Mouse (Mus musculus): ENCODE data around the gene H2-K1. TPM values are rescaled to one million over a fixed set of nuclear protein-coding genes. Genes with fewer than 3 reads are reported as not detected.
"Not testable (repeated sequence)": the region's sequence is repeated elsewhere in the genome, so short reads cannot be mapped to it uniquely, and the experiment has no call there.

Gene H2-K1
- total RNA-seq, 2 experiments from 2014 or later: 12.3 to 15.9 TPM

DNA sequence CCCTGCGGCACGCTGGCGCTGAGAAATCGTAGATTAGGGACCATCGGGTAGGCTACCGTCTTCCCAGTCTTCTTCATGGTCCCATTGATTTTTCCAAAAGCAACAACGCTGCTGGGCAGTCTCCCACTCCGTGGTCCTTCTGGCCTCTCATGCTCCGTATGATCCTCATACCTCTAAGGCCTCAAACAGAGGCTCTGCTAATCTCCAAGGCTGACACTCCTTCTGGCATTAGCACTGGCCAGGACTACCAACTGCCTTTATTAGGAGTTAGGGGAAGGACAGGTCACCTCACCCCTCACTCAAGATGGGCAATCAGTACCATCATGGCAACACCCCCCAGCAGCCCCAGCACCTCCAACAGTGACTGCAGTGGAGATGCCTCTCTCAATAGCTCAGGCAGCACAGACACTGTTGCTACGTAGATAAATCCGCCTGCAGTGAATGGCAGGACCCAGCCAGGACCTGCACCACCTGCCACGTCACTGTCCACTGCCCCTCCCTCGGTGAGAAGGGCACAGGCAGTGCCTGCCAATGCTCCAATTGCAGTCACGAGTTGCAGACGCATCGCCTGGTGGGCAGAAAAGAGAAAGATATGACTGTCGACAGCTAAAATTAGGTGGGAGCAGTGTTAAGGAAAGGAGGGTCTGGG lies 28.5 kb upstream of the H2-K1 start:
- intact Hi-C loops (cut with DNase I): no loop called here

DNA sequence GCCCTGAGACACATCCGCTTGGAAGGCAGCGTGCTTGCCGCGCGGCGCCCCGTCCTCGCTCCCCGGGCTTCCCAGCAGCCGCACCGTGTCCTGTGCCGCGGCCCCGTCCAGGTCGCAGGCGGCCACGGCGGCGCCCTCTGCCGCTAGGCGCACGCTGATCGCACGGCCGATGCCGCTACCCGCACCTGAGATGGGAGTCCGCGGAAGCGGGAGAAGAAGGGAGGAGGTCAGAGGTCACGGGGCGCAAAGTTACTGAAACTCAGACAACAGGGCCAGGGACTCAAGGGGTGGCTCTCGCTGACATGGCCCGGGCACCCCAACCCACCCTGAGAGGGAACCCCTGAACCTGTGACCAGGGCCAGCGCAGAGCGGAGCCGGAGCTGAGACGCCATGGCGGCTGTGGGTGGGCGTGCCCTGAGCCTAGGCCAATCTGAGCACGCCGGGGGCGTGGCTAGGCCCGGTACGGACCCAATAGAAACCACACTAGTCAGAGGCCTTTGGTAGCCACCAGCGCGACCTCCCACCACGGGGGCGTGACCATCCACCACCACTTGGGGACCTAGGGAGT lies 27.6 kb upstream of the H2-K1 start, which contains the start of gene H2-Ke6:
TSS of gene H2-Ke6 (minus strand) at position 405 of the 568 bp plus-strand sequence.
- peak; percentile 92 to 94 for DNase-seq (ENCODE audit: low spot score in 2 of 2)
- intact Hi-C loops (cut with DNase I): no loop called here

More for the DNA sequence above, 28.5 kb upstream of the H2-K1 start:
- DNase-seq (ENCODE audit: low spot score in 2 of 2): no peak

DNA sequence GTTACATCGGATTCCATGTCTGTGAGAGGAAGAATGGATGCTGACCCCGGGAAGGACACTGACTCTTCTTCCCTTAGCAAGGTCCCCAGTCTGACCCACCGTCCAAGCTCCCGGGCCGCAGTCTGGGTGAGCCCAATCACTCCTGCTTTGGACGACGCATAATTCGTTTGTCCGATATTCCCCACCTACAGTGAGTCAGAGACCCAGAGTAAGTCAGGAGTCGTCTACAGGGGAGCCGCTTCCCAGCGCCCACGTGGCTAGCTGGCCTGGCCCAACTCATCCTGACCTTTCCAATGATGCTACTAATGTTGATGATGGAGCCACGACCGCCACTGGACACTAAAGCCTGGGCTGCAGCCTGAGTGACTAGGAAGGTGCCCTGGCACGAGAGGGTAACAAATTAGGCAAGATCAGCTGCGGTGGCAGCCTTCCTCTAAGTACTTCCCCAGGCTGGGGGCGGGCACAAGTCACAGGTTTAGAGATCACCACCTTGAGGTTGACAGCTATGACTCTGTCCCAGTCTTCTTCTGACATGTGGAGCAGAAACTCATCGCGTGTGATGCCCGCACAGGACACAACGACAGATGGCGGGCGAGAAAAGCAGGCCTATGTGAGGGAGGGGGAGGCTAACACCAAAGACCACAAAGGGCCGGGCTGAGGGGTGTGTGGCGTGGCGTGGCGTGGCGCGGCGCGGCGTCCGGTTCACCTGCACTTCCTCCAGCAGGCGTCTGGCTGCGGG lies 26.9 kb upstream of the H2-K1 start:
- intact Hi-C loops (cut with DNase I): no loop called here
- no peak for DNase-seq (ENCODE audit: low spot score in 2 of 2)

DNA sequence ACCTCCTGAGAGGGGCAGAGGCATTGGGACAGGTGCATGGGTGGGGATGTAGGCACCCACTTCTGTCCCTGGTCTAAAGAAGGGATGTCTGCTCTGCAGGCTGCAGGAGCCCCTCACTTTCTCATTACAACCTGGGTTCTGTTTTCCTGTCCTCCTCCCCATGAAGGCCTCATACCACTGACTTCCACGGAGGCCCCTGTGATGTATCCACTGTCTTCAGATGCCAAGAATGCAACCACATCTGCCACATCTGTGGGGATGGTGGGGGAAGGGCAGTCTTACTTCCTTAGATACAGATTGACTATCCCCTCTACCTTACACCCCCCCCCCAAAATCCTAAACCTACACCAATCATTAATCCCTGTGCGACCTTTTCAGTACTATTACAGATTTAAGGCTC lies 26.1 kb upstream of the H2-K1 start:
- intact Hi-C loops (cut with DNase I): no loop called here
- no peak for DNase-seq (ENCODE audit: low spot score in 2 of 2)

DNA sequence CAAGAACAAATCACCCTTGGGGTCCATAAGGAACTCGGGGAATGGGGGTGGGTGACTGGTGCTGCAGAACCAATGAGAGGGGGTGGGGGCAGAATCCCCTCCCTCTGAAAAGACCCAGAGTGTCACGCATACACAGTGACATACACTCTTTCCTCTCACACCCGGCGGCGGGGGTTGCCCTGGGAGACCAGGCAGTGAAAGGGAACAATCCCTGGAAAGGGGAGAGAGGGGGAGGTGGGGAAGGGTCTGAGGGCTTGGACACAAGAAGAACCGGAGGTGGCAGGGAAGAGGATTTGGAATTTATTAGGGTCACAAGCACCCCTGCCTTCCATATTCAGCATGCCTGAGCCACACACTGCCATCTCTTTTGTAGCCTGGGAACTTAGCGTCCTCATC lies 25.6 kb upstream of the H2-K1 start:
- intact Hi-C loops (cut with DNase I): no loop called here

DNA sequence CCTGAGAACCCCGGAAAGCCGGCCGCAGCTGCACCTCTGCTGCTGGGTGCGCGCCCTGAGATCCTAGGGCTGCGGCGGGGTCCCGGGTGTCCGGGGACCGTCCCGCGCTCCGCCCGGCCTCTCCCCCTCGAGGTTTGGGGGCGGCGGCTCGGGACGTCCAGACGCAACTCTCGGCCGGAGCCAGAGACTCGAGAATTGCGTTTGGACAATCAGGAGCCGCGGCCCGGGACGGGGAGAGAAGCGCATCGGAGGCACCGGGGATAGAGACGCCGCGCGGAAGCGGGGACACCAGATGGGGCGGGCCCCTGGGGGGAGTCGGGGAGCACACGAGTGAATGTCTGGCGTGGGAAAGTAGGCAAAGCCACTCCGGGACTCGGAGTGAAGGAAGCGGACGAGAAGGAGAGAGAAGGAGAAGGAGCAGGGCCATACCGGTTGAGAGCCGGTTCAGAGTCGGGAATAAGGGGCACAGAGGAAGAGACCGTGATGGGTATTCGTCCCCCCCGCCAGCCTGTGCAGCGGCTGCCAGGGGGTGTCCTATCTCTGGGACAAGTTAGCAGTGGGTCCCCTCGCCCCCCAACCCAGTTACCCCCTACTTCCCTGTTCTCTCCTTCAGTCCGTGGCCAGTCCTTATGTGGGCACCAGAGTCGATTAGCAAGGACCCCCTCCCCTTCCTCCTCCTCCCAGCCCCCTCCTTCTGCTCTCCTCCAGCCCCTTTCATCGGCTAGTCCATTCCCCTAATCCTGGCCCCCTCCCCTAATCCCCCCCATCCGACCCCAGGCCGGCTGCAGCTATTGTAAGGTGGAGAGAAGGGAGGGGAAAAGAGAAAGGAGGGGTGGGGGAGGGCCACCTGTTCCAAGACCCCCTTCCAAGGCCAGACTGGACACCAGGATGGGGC lies 25.0 kb upstream of the H2-K1 start:
- no peak for DNase-seq (ENCODE audit: low spot score in 2 of 2)
- intact Hi-C loops (cut with DNase I): no loop called here

More for the DNA sequence above, 25.6 kb upstream of the H2-K1 start:
- DNase-seq (ENCODE audit: low spot score in 2 of 2): no peak

DNA sequence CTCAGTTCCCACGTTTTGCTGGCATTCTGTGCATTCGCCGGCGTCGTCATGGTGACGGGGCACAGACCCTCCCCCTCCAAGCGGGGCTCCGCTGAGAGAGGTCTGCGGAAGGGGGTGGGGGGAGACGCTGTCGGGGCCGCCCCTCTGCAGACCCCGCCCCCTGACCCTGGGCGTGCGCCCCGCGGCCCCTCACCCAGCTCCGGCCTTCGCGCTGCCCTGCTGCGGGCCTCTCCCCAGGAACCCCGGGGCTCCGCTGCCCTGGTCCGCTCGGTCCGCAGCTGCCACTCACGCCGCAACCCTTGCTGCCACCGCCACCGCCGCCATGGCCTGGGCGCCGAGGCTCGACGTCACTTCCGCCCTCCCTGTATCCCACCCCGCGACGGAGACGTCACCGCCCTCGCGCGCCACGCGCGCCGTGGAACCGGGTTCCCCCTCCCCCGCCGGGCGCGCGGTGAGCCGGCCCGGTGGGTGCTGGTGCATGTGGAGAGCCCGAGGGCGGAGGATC lies 24.2 kb upstream of the H2-K1 start, which contains the start of gene Ring1:
TSS of gene Ring1 (minus strand) at position 364 of the 505 bp plus-strand sequence.
- peak; percentile 91 to 93 for DNase-seq (ENCODE audit: low spot score in 2 of 2)

GRCm38 (mm10) chr17:34023678-34024077 lies 23.5 kb upstream of the H2-K1 start:
- DNase-seq (ENCODE audit: low spot score in 2 of 2): no peak
- intact Hi-C loops (cut with DNase I): no loop called here

More for the DNA sequence above, 24.2 kb upstream of the H2-K1 start, which contains the start of gene Ring1:
- intact Hi-C loops (cut with DNase I): no loop called here

DNA sequence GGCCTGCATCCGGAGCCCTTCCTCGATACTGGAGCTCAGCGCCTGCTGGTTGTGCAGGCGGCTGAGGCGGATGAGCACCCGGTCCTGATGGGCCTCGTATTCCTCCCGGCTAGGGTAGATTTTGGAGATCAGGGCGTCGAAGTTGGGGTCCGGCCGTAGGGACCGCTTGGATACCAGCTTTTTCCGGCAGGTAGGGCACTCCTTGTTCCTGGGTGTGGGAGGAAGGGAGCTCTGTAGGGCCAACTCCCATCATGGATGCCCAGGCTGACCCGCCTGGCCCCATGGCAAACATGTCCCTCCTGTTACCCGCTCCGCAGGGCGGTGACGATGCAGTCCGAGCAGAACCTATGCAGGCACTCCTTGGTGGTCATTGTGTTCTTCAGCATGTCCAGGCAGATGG lies 22.8 kb upstream of the H2-K1 start:
- no peak for DNase-seq (ENCODE audit: low spot score in 2 of 2)
- intact Hi-C loops (cut with DNase I): no loop called here

- intact Hi-C loops (cut with DNase I): no loop called here
- DNase-seq (ENCODE audit: low spot score in 2 of 2): no peak
Measured at GRCm38 (mm10) chr17:34022414-34022783, 22.3 kb upstream of the H2-K1 start.

DNA sequence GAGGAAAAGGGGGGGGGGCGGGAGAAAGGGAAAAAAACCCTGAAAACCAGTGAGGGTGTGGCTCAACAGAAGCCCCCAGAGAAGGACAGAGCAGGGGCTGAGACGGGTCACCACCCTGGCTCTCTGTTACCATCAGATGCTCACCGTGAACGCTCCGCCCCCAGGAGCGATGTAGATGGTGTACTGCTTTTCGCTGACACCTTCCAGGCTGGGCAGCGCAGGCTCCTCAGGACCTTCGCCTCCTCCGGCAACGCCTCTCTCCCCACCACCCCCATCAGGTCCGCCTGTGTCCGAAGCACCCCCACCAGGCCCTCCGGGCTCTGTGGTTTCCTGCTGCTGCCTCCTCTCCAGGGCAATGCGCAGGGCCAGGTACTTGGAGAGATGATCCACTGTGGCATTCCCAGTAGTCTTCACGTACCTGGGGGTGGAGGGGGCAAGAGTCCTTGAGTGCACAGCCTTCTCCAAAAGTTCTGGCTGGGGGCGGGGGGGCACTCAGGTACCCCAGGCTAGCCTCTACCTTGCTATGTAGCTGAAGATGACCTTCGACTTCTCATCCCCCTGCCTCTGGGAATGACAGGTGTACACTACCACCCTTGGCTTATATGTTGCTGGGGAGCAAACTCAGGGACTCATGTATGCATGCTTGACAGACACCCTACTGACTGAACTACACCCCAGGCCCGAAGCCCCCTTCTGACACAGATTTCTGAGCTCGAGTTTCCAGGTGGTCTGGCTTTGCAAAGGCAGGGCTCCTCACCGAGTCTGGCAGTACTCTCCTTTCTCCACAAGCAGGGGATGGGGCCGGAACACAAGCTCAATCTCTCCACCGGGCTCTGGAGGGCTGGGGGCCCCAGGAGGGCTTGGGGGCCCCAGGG lies 21.6 kb upstream of the H2-K1 start:
- no peak for DNase-seq (ENCODE audit: low spot score in 2 of 2)
- intact Hi-C loops (cut with DNase I): loop anchor here (2.0 kb wide), 1 partner anchor 65 kb away; the partner anchor contains the start of gene Rps18

- DNase-seq (ENCODE audit: low spot score in 2 of 2): no peak
- intact Hi-C loops (cut with DNase I): loop anchor here (5.0 kb wide), 2 partner anchors 41 to 1259 kb away; no protein-coding TSS in a partner anchor
Measured at GRCm38 (mm10) chr17:34013436-34013835, 13.3 kb upstream of the H2-K1 start.

GRCm38 (mm10) chr17:34010156-34010555 lies 10.0 kb upstream of the H2-K1 start:
- intact Hi-C loops (cut with DNase I): loop anchor here (5.0 kb wide), 2 partner anchors 38 to 1262 kb away; no protein-coding TSS in a partner anchor
- DNase-seq (ENCODE audit: low spot score in 2 of 2): no peak

- DNase-seq (ENCODE audit: low spot score in 2 of 2): no peak
- intact Hi-C loops (cut with DNase I): no loop called here
Measured at GRCm38 (mm10) chr17:34006570-34006969, 6.4 kb upstream of the H2-K1 start.

GRCm38 (mm10) chr17:34003426-34003825 lies 3.3 kb upstream of the H2-K1 start:
- no peak for DNase-seq (ENCODE audit: low spot score in 2 of 2)
- intact Hi-C loops (cut with DNase I): no loop called here

- DNase-seq (ENCODE audit: low spot score in 2 of 2); intact Hi-C loops (cut with DNase I): not testable (repeated sequence)
Measured at GRCm38 (mm10) chr17:34000796-34001195, 649 bp upstream of the H2-K1 start.

DNA sequence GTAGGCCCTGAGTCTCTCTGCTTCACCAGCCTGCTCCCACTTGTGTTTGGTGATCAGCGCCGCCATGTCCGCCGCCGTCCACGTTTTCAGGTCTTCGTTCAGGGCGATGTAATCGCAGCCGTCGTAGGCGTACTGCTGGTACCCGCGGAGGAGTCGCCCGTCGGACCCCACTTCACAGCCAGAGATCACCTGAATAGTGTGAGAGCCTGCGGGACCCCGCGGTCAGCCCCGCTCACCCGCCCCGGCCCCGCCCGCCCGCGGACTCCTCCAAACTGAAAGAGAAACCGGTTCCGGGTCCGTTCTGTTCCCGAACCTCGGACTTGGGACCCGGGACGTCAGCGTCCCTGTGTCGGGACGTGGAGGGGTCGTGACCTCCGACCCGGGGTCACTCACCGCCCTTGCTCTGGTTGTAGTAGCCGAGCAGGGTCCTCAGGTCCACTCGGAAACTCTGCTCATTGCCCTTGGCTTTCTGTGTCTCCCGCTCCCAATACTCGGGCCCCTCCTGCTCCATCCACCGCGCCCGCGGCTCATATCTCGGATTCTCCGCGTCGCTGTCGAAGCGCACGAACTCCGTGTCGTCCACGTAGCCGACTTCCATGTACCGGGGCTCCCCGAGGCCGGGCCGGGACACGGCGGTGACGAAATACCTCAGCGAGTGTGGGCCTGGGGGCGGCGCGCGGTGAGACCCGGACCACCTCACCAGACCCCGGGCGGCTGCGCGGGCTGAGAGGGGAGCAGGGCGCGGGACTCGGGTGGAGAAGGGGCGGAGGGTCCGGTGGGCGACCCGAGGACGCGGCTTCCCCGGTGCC lies 602 bp downstream of the H2-K1 start:
- intact Hi-C loops (cut with DNase I): loop anchor here (5.0 kb wide), 1 partner anchor 1293 kb away; no protein-coding TSS in a partner anchor
- no peak for DNase-seq (ENCODE audit: low spot score in 2 of 2)
